Mouse (Mus musculus): ENCODE results near the gene Rtp2. TPM values are rescaled to one million over a fixed set of nuclear protein-coding genes. Genes with fewer than 3 reads are reported as not detected.
A peak's percentile ranks its signal among the peaks of the same experiment; 100 is the strongest.

The Rtp2 gene
- polyA plus RNA-seq, 1 experiment from 2014 or later, result not detected

GRCm38 (mm10) chr16:23968888-23969287 lies 36.7 kb upstream of the Rtp2 start:
- WGBS, result 77% methylated on average over 4 of the region's 4 CpGs
- Histone ChIP-seq H3K27ac (replicated peaks) (no peak overlapping the region), H3K27me3 (no peaks in the 10 kb centered on the region), H3K4me3 (no peak overlapping the region), H3K9me3 (no peaks in the 10 kb centered on the region), H3K9ac (replicated peaks) (no peak overlapping the region), H3K36me3 (peaks cover 3% of the 10 kb centered on the region), H3K4me1 (0 out of 2 replicates have a peak, but pooled peaks cover 5% of the 10 kb centered on the region), H3K4me2 (replicated peaks) (no peak overlapping the region)
- ATAC-seq (replicated peaks), result no peak

- H3K4me1 ChIP-seq, result 0 out of 2 replicates have a peak, but pooled peaks cover 5% of the 10 kb centered on the region
- no peak overlapping the region for H3K9ac ChIP-seq (replicated peaks)
- ATAC-seq (replicated peaks), result no peak
- H3K4me2 ChIP-seq (replicated peaks), result no peak overlapping the region
- WGBS, result 76% methylated on average over 7 of the region's 7 CpGs
- H3K9me3 ChIP-seq, result no peaks in the 10 kb centered on the region
- no peak overlapping the region for H3K4me3 ChIP-seq
- H3K36me3 ChIP-seq, result peaks cover 3% of the 10 kb centered on the region
- H3K27me3 ChIP-seq, result no peaks in the 10 kb centered on the region
- H3K27ac ChIP-seq (replicated peaks), result no peak overlapping the region
Observed at GRCm38 (mm10) chr16:23967301-23967700, 35.1 kb upstream of the Rtp2 start.

GRCm38 (mm10) chr16:23966066-23966465 lies 33.9 kb upstream of the Rtp2 start:
- H3K9me3 ChIP-seq, result no peaks in the 10 kb centered on the region
- WGBS, result 95% methylated on average over 14 of the region's 14 CpGs
- peaks cover 3% of the 10 kb centered on the region for H3K36me3 ChIP-seq
- H3K27ac ChIP-seq (replicated peaks), result no peak overlapping the region
- no peaks in the 10 kb centered on the region for H3K27me3 ChIP-seq
- no peak overlapping the region for H3K4me3 ChIP-seq
- H3K9ac ChIP-seq (replicated peaks), result no peak overlapping the region
- no peak for ATAC-seq (replicated peaks)
- 0 out of 2 replicates have a peak, but pooled peaks cover 5% of the 10 kb centered on the region for H3K4me1 ChIP-seq
- no peak overlapping the region for H3K4me2 ChIP-seq (replicated peaks)

GRCm38 (mm10) chr16:23964706-23965367 lies 32.6 kb upstream of the Rtp2 start:
- WGBS, result 70% methylated on average over 14 of the region's 14 CpGs
- Histone ChIP-seq H3K4me1 (0 out of 2 replicates have a peak, but pooled peaks cover 5% of the 10 kb centered on the region), H3K36me3 (peaks cover 3% of the 10 kb centered on the region), H3K27ac (replicated peaks) (no peak overlapping the region), H3K4me3 (no peak overlapping the region), H3K4me2 (replicated peaks) (no peak overlapping the region), H3K27me3 (no peaks in the 10 kb centered on the region), H3K9me3 (no peaks in the 10 kb centered on the region), H3K9ac (replicated peaks) (no peak overlapping the region)
- no peak for ATAC-seq (replicated peaks)

- Histone ChIP-seq H3K36me3 (peaks cover 3% of the 10 kb centered on the region), H3K27me3 (no peaks in the 10 kb centered on the region), H3K4me2 (replicated peaks) (no peak overlapping the region), H3K4me1 (0 out of 2 replicates have a peak, but pooled peaks cover 5% of the 10 kb centered on the region), H3K4me3 (no peak overlapping the region), H3K27ac (replicated peaks) (no peak overlapping the region), H3K9me3 (no peaks in the 10 kb centered on the region), H3K9ac (replicated peaks) (no peak overlapping the region)
- ATAC-seq (replicated peaks), result no peak
- WGBS, result 46% methylated on average over 22 of the region's 22 CpGs
Observed at GRCm38 (mm10) chr16:23963896-23964668, 31.9 kb upstream of the Rtp2 start.

- Histone ChIP-seq H3K4me3 (no peak overlapping the region), H3K36me3 (no peaks in the 10 kb centered on the region; the same call in 1 of the 2 replicates), H3K27ac (replicated peaks) (no peak overlapping the region), H3K4me1 (0 out of 2 replicates have a peak, but pooled peaks cover 5% of the 10 kb centered on the region), H3K27me3 (no peaks in the 10 kb centered on the region), H3K4me2 (replicated peaks) (no peak overlapping the region), H3K9ac (replicated peaks) (no peak overlapping the region), H3K9me3 (no peaks in the 10 kb centered on the region)
- WGBS, result 82% methylated on average over 2 of the region's 2 CpGs
- ATAC-seq (replicated peaks), result no peak
Observed at GRCm38 (mm10) chr16:23962401-23962800, 30.2 kb upstream of the Rtp2 start.

- no peaks in the 10 kb centered on the region for H3K9me3 ChIP-seq
- ATAC-seq (replicated peaks), result no peak
- no peaks in the 10 kb centered on the region for H3K27me3 ChIP-seq
- H3K4me1 ChIP-seq, result 0 out of 2 replicates have a peak, but pooled peaks cover under 1% of the 10 kb centered on the region
- H3K4me3 ChIP-seq, result no peak overlapping the region
- no peak overlapping the region for H3K27ac ChIP-seq (replicated peaks)
- H3K4me2 ChIP-seq (replicated peaks), result no peak overlapping the region
- H3K9ac ChIP-seq (replicated peaks), result no peak overlapping the region
- H3K36me3 ChIP-seq, result no peaks in the 10 kb centered on the region
Observed at GRCm38 (mm10) chr16:23958938-23959337, 26.7 kb upstream of the Rtp2 start.

GRCm38 (mm10) chr16:23953959-23954260 lies 21.7 kb upstream of the Rtp2 start:
- ATAC-seq (replicated peaks), result no peak; the same call in 1 of the 2 replicates
- Histone ChIP-seq H3K4me1 (no peaks in the 10 kb centered on the region), H3K36me3 (no peaks in the 10 kb centered on the region), H3K4me2 (replicated peaks) (no peak overlapping the region), H3K4me3 (no peak overlapping the region), H3K9ac (replicated peaks) (no peak overlapping the region), H3K27me3 (no peaks in the 10 kb centered on the region), H3K9me3 (no peaks in the 10 kb centered on the region), H3K27ac (replicated peaks) (no peak overlapping the region)
- WGBS, result 0% methylated on average over 1 of the region's 1 CpGs

- WGBS, result 35% methylated on average over 11 of the region's 11 CpGs
- Histone ChIP-seq H3K36me3 (no peaks in the 10 kb centered on the region), H3K27ac (replicated peaks) (no peak overlapping the region), H3K4me2 (replicated peaks) (no peak overlapping the region), H3K4me3 (no peak overlapping the region), H3K9ac (replicated peaks) (no peak overlapping the region), H3K4me1 (no peaks in the 10 kb centered on the region), H3K27me3 (no peaks in the 10 kb centered on the region), H3K9me3 (no peaks in the 10 kb centered on the region)
- peak; percentile 64 for ATAC-seq (replicated peaks)
Observed at GRCm38 (mm10) chr16:23953189-23953958, 21.2 kb upstream of the Rtp2 start.

- WGBS, result 73% methylated on average over 4 of the region's 4 CpGs
- ATAC-seq (replicated peaks), result no peak
- no peak overlapping the region for H3K4me2 ChIP-seq (replicated peaks)
- H3K9ac ChIP-seq (replicated peaks), result no peak overlapping the region
- H3K4me1 ChIP-seq, result no peaks in the 10 kb centered on the region
- no peaks in the 10 kb centered on the region for H3K27me3 ChIP-seq
- no peak overlapping the region for H3K27ac ChIP-seq (replicated peaks)
- H3K4me3 ChIP-seq, result no peak overlapping the region
- H3K36me3 ChIP-seq, result no peaks in the 10 kb centered on the region
- H3K9me3 ChIP-seq, result no peaks in the 10 kb centered on the region
Observed at GRCm38 (mm10) chr16:23952101-23952727, 20.0 kb upstream of the Rtp2 start.

GRCm38 (mm10) chr16:23947654-23948053 lies 15.5 kb upstream of the Rtp2 start:
- H3K4me1 ChIP-seq, result no peaks in the 10 kb centered on the region
- no peaks in the 10 kb centered on the region for H3K9me3 ChIP-seq
- no peaks in the 10 kb centered on the region for H3K36me3 ChIP-seq
- H3K4me3 ChIP-seq, result no peak overlapping the region
- ATAC-seq (replicated peaks), result no peak
- H3K4me2 ChIP-seq (replicated peaks), result no peak overlapping the region
- H3K9ac ChIP-seq (replicated peaks), result no peak overlapping the region
- no peaks in the 10 kb centered on the region for H3K27me3 ChIP-seq
- WGBS, result 92% methylated on average over 6 of the region's 6 CpGs
- no peak overlapping the region for H3K27ac ChIP-seq (replicated peaks)

- H3K4me1 ChIP-seq, result no peaks in the 10 kb centered on the region
- no peak overlapping the region for H3K27ac ChIP-seq (replicated peaks)
- WGBS, result 32% methylated on average over 3 of the region's 3 CpGs
- H3K4me3 ChIP-seq, result no peak overlapping the region
- no peaks in the 10 kb centered on the region for H3K36me3 ChIP-seq
- no peaks in the 10 kb centered on the region for H3K9me3 ChIP-seq
- no peak overlapping the region for H3K9ac ChIP-seq (replicated peaks)
- no peak for ATAC-seq (replicated peaks)
- no peak overlapping the region for H3K4me2 ChIP-seq (replicated peaks)
- no peaks in the 10 kb centered on the region for H3K27me3 ChIP-seq
Observed at GRCm38 (mm10) chr16:23944801-23945200, 12.6 kb upstream of the Rtp2 start.

All from forebrain, embryonic 15.5 days (tissue).